Mouse (Mus musculus) mouse embryonic stem cell (cell line): ENCODE measurements around the gene St3gal4.

Source experiments
- in situ Hi-C, 2 experiments: fragments of 300-500 bp; cut with MboI; formaldehyde crosslinking; loops; 1 replicate in 1 of 2; 3 replicates in 1 of 2; pipeline ENCODE4 v1.14.3; 2019 to 2020; ENCODE audit warnings: low sequenced_read_pairs in 2 of 2, low pct_unique_long_range_greater_than_20kb in 1 of 2, mixed read lengths in 1 of 2; ENCODE audit not compliant: unreplicated experiment in 1 of 2

St3gal4 gene

DNA sequence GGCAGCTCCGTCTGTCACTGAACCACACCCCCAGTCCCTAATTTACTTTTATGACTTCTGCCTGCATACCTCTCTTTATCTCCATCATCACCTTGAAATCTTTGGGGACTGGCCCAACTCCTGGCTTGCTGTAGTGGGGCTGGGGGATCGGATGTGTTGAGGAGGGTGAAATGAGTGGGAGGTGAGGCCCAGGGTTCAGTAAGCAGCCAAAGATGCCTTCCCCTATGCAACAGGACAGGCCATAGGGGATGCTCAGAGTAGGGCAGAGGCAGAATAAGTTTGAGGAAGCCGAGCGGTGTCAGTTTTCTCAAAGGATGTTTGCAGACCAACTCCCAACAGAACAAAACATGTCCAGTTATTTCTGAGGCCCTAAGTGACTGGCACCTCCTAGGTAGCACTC lies 3.8 kb downstream of the St3gal4 start:
- in situ Hi-C loops, result no loop called here

DNA sequence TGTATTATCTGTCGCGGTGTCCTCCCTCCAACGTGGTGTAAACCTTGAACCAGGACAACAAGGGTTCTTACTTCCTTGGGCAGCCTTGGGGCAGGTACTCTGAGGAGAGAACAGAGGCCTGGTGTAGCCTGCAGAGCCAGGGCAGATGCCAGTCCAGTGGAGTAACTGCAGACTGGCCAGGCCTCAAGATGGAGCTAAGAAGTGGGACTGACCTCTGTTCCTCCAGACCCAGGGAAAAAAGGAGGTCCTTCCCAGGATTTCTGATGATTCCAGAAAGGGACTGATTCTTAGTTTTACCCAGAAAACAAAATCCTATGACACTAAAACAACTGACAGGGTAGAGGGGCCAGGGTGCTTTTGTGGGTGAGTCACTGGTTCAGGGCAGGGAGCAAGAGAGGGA lies 4.8 kb downstream of the St3gal4 start:
- in situ Hi-C loops, result no loop called here

GRCm38 (mm10) chr9:35111941-35112595 lies 7.0 kb downstream of the St3gal4 start:
- in situ Hi-C loops, result no loop called here

GRCm38 (mm10) chr9:35111446-35111845 lies 7.6 kb downstream of the St3gal4 start:
- in situ Hi-C loops, result no loop called here

GRCm38 (mm10) chr9:35110567-35110966 lies 8.5 kb downstream of the St3gal4 start:
- in situ Hi-C loops, result no loop called here

- in situ Hi-C loops, result no loop called here
Observed at GRCm38 (mm10) chr9:35110051-35110450, 9.0 kb downstream of the St3gal4 start.

DNA sequence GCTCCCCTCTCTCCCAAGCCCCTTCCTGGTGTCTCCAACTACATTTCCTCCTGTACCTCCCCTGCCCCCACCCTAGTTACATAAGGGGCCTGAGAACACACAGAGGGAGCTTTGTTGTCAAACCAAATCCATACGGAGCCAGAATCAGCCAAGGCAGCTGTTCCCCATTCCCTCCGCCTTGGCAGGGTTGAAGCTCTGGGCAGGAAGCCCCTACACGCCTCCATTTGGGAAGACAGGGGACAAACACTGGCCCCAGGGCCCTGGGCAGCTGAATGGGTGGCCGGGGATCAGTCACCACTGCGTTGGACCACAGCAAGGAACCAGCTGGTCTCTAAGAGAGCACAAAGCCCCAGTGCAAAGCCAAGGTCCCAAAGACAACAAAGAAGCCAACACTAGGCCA lies 10.2 kb downstream of the St3gal4 start:
- in situ Hi-C loops, result no loop called here

- in situ Hi-C loops, result no loop called here
Observed at GRCm38 (mm10) chr9:35108066-35108465, 11.0 kb downstream of the St3gal4 start.

GRCm38 (mm10) chr9:35107396-35107795 lies 11.7 kb downstream of the St3gal4 start:
- in situ Hi-C loops, result no loop called here

GRCm38 (mm10) chr9:35105884-35106880 lies 12.9 kb downstream of the St3gal4 start:
- in situ Hi-C loops, result no loop called here

DNA sequence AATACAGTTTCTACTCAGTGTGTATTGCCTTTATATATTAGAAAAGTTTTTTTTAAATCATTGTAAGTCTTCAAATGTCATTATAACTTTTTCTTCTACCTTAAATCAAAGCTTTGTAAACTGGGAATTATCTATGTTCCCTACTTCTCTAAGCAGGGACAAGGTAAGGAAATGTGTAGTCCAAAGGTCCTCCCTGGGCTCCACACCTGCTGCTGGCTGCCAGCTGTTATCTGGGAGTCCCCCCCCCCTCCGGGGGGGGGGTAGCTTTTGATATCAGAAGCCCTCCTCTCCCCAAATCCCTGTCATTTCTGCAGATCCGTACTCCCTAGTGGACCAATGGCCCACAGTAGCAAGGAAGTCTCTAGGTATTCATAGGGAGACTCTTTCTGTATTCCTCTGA lies 13.6 kb downstream of the St3gal4 start:
- in situ Hi-C loops, result no loop called here

- in situ Hi-C loops, result no loop called here
Observed at GRCm38 (mm10) chr9:35104711-35105110, 14.4 kb downstream of the St3gal4 start.

- in situ Hi-C loops, result no loop called here
Observed at GRCm38 (mm10) chr9:35098762-35099161, 20.3 kb downstream of the St3gal4 start.

- in situ Hi-C loops, result no loop called here
Observed at GRCm38 (mm10) chr9:35097901-35098300, 21.2 kb downstream of the St3gal4 start.

DNA sequence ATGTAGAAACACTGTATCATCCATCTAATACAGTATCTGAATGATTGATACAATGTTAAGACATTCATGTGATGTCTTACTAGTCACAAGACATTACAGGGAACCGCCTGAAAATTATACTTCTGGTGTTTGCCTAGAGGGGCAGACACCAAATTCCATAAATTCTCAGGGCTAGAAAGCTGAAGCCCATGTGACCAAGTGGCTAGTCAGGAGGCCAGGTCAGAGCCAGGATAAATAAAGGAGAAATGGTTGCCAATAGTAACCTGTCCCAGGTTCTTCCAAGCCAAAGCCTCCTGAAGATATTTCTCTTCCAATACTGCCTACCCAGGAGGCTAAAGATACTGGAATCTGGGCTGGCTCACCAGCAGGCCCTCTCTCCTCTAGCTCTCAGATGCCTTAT lies 23.3 kb downstream of the St3gal4 start:
- in situ Hi-C loops, result no loop called here

DNA sequence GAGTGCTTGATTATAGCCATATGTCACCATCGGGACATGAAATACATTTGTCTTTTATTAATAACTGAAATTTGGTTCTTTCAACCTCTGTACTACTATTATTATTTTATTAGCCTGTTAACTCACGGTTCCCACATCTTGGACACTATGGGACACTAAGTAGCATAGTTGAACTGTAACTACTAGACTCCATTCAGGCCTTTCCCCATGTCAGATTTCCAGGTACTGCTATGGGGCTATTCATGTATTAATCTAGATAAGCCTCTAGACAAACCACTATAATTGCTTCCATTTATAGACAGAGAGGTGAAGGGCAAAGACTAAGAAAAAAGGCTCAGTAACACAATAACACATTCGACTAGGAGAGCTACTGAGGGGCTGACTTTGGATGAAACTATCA lies 25.7 kb downstream of the St3gal4 start:
- in situ Hi-C loops, result no loop called here

- in situ Hi-C loops, result no loop called here
Observed at GRCm38 (mm10) chr9:35092904-35093303, 26.2 kb downstream of the St3gal4 start.

- in situ Hi-C loops, result no loop called here
Observed at GRCm38 (mm10) chr9:35061446-35061845, 57.6 kb downstream of the St3gal4 start.

DNA sequence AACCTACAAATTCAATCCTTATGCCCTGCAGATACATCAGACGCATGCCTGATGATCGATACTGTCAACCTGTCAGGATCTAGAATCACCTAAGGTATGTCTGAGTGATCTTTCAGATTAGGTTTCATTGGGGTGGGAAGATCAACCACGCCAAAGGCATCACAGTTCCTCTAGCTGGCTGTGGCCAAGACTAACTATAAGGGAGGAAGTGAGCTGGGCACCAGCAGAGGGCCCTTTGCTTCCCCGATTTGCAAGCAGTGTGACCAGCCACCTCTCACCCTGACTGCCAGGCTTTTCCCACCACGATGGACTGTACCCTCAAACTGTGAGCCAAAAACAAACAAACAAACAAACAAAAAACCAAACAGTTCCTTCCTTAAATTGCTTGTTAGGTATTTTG lies 59.2 kb downstream of the St3gal4 start:
- in situ Hi-C loops, result no loop called here
